Mouse (Mus musculus) left cerebral cortex, adult 2 months (tissue): ENCODE results near the gene Gm2115. TPM values are rescaled to one million over a fixed set of nuclear protein-coding genes. Genes with fewer than 3 reads are reported as not detected.
A peak's percentile ranks its signal among the peaks of the same experiment; 100 is the strongest.

ENCODE experiments used
- DNase-seq, 2 experiments: peaks; one replicate each; pipeline ENCODE4 v3.0.0; 2021 to 2022; ENCODE audit warnings: low spot score in 2 of 2, mixed read lengths in 1 of 2; ENCODE audit errors: extremely low spot score in 1 of 2
- H3K27ac ChIP-seq: fragments of 200-600 bp; 2 replicates; pipeline ENCODE4 v1.8.1; 2022
- H3K4me3 ChIP-seq: fragments of 200-600 bp; 2 replicates; pipeline ENCODE4 v1.8.1; 2022
- CTCF ChIP-seq: fragments of 200-600 bp; IDR thresholded peaks from 2 replicates; pipeline ENCODE4 v1.8.1; 2022; ENCODE audit warnings: antibody characterized with exemption, mild to moderate bottlenecking, moderate library complexity
- intact Hi-C: fragments of 180-260 bp; cut with DNase I; formaldehyde crosslinking; loops from one replicate; pipeline ENCODE4 v1.15.1; 2025
- total RNA-seq, 2 experiments: library from RNA; stranded (reverse); gene quantifications; 2 replicates each; pipeline ENCODE4 v1.2.3; 2021

The Gm2115 gene
- total RNA-seq, 2 experiments from 2014 or later: 5.0 to 5.1 TPM

DNA sequence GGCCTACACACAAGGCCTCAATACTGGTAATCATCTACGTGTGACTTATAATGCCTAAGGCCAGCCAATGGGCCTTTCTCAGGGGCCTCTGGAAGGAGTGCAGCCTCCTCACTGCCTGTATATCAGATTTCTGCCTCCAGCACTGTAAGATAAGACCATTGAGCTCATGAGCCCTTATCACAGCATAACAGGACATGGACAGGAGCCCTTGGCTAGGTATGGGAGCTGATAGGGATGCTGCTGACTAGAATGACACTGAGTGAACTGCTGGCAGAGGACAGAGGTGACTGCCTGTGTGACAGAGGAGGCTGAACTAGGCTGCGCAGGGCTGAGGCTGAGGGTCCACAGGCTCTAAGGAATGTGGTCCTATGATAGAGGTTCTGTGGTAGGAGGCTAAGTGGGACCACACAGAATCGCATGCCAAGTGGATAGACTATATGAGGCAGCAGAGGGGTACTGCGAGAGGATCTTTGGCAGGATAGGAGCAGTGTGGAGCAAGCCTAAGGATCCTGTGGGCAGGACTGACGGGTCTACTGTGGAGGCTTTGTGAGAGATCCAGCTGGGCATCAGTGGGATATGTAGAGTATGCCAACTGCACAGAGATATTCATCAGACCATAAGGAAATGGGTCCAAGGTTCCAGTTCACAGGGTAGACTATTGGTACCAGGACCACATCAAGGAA is 58.5 kb downstream of the Gm2115 start:
- peak overlapping the region; percentile 40; the same call in 1 of the 2 replicates for H3K27ac ChIP-seq
- DNase-seq: no peak
- TF ChIP-seq CTCF: no peak
- intact Hi-C loops: no loop called here
- no peak overlapping the region for H3K4me3 ChIP-seq

DNA sequence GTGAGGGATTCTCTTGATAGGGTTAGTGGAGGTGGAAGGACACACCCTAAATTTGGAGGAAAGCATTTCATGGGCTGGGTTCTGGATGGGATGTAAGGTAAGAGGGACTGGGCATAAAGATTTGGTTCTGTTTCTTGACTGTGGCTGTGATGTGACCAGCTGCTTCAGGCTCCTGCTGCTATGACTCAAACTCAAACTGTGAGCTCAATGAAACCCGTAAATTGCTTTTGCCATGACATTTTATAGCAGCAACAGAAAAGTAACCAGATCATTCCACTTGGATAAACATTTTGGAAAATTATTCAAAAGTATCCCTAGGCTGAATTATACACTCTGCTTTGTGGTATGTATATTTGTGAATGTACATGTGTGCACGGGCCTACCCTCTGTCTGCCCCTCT is 61.9 kb downstream of the Gm2115 start:
- Histone ChIP-seq H3K4me3 (no peak overlapping the region), H3K27ac (no peak overlapping the region)
- no peak for TF ChIP-seq CTCF
- intact Hi-C loops: loop anchor here (5.0 kb wide), 1 partner anchor 157 kb away; no protein-coding TSS in a partner anchor
- peak in 1 of 2 experiments; percentile 8 for DNase-seq

DNA sequence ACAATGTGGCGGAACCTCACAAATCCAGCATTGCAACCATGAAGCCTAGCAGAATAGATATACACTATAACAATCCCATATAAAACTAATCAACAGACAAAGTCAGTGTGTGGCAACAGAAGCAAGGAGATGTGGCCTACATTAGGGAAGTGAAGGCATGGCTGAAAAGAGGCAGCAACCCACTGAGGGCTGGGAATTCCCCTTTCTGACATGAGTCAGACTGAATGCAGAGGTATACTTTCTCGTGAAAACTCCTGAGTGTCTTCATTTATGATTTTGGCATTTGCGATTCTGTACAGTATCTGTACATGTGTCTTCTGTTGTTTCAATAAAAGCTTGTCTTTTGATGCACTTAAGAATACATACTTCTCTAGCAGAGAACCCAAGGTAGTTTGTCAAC is 62.6 kb downstream of the Gm2115 start:
- no peak overlapping the region for H3K4me3 ChIP-seq
- intact Hi-C loops: loop anchor here (5.0 kb wide), 1 partner anchor 156 kb away; no protein-coding TSS in a partner anchor
- DNase-seq: peak in 1 of 2 experiments; percentile 6
- TF ChIP-seq CTCF: no peak
- H3K27ac ChIP-seq: no peak overlapping the region

DNA sequence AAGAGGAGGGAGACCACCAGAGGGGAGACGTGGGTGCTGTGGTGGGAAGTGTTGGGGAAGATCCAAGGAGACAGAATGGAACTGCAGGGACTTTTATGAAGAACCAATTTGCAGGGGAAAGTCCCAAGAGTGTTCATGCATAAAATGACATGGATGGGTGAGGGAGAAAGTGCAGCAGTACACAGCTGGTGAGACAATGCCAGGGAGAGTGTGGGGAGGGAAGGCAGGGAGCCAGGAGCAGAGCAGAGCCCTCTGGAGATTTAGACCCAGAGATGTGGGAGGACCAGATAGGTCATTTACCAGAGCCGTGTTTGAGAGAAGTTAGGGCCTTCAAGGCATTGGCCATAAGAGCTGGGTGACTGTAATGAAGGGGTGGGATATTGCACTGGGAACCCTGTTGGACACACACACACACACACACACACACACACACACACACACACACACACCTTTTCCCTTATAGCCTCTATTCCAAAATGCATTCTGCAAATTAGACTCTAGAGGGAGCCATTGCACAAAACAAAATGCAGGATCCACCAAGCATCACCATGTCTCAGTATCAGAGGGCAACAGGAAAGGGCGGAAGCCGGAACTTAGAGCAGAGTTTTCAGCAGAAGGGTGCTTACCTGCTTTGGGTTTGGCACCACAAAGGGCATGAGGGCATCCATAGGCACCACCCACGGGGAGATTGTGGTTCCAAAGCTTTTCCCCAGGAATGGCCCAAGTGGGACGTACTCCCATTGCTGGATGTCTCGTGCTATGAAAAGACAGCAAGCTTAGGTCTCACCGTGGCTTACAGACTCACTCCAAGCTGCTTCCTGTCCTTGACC is 65.5 kb downstream of the Gm2115 start:
- H3K27ac ChIP-seq: no peak overlapping the region
- intact Hi-C loops: loop anchor here (1.0 to 5.0 kb wide), 3 partner anchors 153 to 200 kb away; no protein-coding TSS in a partner anchor
- no peak overlapping the region for H3K4me3 ChIP-seq
- peak; percentile 55 for TF ChIP-seq CTCF
- DNase-seq: peak in 1 of 2 experiments; percentile 11

DNA sequence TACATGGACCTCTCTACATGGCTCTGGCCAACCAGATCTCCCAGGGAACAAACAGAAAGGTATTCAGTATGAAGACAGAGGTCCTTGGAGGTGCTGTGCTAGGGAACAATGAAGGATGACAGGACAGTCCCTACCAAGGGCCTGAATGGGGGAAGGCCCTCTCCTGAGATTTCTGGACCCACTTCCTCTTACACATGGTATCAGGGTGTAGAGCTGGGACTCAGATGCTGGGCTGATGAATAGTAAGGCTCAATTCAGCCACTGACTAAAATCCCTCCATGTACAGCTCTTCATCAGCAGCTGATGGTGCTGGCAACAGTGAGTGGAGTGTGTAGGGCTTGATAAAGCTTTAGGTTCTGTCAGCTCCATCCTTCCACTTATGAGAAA is 66.2 kb downstream of the Gm2115 start:
- Histone ChIP-seq H3K4me3 (no peak overlapping the region), H3K27ac (no peak overlapping the region)
- intact Hi-C loops: loop anchor here (1.0 to 5.0 kb wide), 3 partner anchors 152 to 199 kb away; no protein-coding TSS in a partner anchor
- peak in 1 of 2 experiments; percentile 4 for DNase-seq
- TF ChIP-seq CTCF: no peak

DNA sequence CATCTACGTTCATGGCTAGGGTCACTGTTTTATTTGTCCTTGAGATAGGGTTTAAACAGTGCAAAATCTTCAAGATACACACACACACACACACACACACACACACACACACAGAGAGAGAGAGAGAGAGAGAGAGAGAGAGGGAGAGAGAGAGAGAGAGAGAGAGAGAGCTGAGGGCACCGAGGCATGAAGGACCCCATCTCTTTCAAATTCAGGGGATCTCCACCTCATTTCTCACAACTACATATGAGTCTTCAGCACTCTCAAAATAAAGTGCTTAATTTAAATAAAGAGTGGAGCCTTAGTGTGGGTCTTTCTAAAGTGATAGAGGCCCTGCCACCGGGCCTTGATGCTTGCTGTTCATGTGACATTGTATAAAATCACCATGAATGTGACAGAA is 67.2 kb downstream of the Gm2115 start:
- H3K27ac ChIP-seq: no peak overlapping the region
- TF ChIP-seq CTCF: no peak
- no peak for DNase-seq
- intact Hi-C loops: no loop called here
- no peak overlapping the region for H3K4me3 ChIP-seq

DNA sequence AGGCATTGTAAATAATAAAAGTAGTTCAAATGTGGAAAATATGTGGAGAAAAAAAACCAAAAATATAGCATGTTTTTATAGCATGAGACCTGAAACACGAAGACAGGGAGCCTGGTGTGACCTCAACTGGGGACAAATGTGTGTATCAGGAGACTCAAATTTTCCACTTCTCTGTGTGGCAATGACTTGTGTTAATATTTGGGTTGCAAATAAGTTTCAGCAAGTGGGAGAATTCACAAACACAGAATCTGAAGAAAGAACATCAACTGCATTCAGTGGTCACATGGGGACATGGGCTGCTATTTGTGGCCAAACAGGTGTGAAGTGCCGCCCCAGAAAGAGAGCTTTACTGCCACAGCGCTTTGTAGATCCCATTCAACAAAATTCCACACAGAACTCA is 67.9 kb downstream of the Gm2115 start:
- Histone ChIP-seq H3K27ac (no peak overlapping the region), H3K4me3 (no peak overlapping the region)
- TF ChIP-seq CTCF: no peak
- intact Hi-C loops: no loop called here
- peak in 1 of 2 experiments; percentile 8 for DNase-seq

DNA sequence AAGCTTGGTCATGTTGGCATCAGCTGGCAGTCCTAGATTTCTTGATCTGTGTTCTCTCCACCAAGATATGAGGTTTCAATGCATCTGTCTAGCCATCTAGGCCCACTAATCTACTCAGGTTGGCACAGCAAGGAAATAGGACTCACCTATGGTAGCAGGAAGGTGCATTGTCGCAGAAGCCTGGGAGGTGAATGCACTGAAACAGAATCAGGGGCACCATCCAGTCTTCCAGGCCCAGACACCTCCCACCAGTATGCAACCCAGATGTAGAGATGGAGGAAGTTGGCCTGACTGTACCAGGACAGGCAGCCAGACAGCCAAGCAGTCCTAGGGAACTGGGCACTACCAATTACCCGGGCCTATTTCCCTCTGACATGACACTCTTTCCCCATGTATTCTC is 71.9 kb downstream of the Gm2115 start:
- intact Hi-C loops: no loop called here
- no peak for TF ChIP-seq CTCF
- no peak for DNase-seq

DNA sequence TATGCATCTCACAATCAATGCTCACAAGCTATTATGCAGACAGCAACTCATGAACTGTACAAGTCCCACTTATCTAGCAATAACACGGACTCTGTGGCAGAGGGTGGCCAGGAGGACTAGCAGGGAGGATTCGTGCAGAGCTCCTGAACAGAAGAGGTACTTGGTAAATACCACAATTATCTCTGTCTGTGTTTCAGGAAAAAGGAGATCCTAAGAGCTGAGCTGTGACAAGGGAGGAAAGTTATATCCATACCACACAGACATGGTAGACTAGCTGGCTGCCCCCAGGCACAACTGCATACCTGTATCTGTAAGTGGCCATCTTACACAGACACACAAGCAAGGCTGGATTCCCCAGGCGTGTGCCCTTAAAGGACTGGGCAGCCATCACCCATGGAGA is 72.6 kb downstream of the Gm2115 start:
- intact Hi-C loops: no loop called here
- DNase-seq: no peak
- TF ChIP-seq CTCF: no peak

More for the DNA sequence above, 71.9 kb downstream of the Gm2115 start:
- H3K27ac ChIP-seq: no peak overlapping the region
- no peak overlapping the region for H3K4me3 ChIP-seq

DNA sequence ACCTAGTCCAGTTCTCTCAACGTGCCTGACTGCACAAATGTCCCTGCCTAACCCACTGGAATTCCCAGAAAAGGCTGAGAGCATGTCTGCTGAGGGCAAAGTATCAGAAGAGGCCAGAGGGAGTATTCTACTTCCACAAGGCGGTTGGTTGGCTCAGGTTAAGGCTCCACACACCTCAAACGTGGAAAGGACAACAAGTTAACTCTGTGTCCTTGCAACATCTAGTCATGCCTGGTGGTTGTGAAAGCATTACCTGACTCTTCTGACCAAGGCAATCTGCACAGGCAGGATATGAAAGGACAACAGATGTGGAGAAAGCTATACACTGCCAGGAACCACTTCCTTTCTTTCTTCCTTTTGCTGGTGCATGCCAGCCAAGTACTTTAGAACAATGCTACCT is 75.7 kb downstream of the Gm2115 start:
- H3K4me3 ChIP-seq: peak overlapping the region; percentile 75
- no peak for DNase-seq
- TF ChIP-seq CTCF: no peak
- H3K27ac ChIP-seq: no peak overlapping the region
- intact Hi-C loops: no loop called here

More for the DNA sequence above, 72.6 kb downstream of the Gm2115 start:
- Histone ChIP-seq H3K27ac (no peak overlapping the region), H3K4me3 (no peak overlapping the region)

DNA sequence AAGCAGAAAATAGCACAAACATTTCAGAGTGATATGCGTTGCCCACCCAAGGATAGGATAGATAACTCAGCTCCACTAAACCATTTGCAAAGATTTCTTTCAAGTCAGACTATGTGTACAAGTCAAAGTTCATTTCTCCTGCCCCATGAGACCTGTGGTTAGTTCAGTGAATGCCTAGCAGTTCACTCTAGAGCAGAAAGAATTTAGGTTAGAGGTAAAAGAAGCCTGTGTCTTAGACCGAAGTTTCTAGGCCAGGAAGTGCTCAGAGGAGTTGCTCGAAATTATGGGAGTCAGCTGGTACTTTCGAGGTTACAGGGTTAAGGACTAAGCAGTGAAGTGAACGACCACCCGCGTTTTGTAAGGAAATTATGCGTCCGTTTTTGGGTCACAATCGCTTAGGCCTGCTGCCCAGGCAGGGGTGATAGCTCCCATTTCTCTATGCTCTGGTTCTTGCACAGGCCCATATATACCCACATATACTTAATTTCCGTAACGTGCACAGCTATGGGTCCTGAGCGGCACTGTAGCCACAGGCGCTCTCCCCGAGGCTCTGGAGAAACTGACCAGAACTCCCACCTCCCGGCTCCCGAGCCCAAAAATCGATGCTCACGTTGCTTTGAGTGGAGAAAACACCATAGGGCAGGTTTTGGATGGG is 76.4 kb downstream of the Gm2115 start:
- intact Hi-C loops: loop anchor here (1.0 kb wide), 1 partner anchor 76 kb away; no protein-coding TSS in a partner anchor
- DNase-seq: no peak
- TF ChIP-seq CTCF: no peak
- Histone ChIP-seq H3K27ac (peak overlapping the region; percentile 94), H3K4me3 (peak overlapping the region; percentile 75)
